In genomic region chr11:71230684-71231480, GRCm38 (mm10) we compare ENCODE assay signal across 15 mouse cellular contexts. TPM values are rescaled to one million over a fixed set of nuclear protein-coding genes. Genes with fewer than 3 reads are reported as not detected.
DNase-seq lines count a peak whose midpoint lies in the region; ATAC-seq and TF ChIP-seq lines count a peak whose summit lies in the region.
"Had no signal": no experiment of that assay in that cellular context is flagged by ENCODE, and none has a peak within 500 bp of the region (broad histone marks: within the 10 kb centered on the region; RNA-seq: fewer than 3 reads in every experiment).

Nlrp1b (minus strand) TSS chr11:71230733.

- H3K9ac ChIP-seq in heart, embryonic 11.5 days (ENCODE audit: low read depth, low read length) = no peak within 1 kb of the TSS
- H3K9ac ChIP-seq in lung, postnatal 0 days (replicated peaks; ENCODE audit: low read depth) = no peak within 1 kb of the TSS
- H3K9ac ChIP-seq: forebrain, postnatal 0 days; heart, embryonic 15.5 days; liver, embryonic 15.5 days had no signal

- intact Hi-C loops in heart, postnatal 10 days (cut with DNase I) = no loop called here
- intact Hi-C loops in gastrocnemius, postnatal 14 days (cut with DNase I; ENCODE audit: low total_unique reads) = no loop called here

- 60% methylated on average over 2 of the region's 2 CpGs for WGBS in heart, embryonic 11.5 days (ENCODE audit: insufficient replicate concordance)
- 71% methylated on average over 2 of the region's 2 CpGs for WGBS in lung, postnatal 0 days

- no peak within 1 kb of the TSS for H3K4me2 ChIP-seq in heart, embryonic 11.5 days
- H3K4me2 ChIP-seq in lung, postnatal 0 days (replicated peaks; ENCODE audit: low read depth, low read length) = no peak within 1 kb of the TSS
- H3K4me2 ChIP-seq: heart, embryonic 15.5 days; liver, embryonic 15.5 days had no signal

- H3K9me3 ChIP-seq in heart, embryonic 11.5 days (replicated peaks; ENCODE audit: control insufficient read depth, low read length) = no peaks in the 10 kb centered on the region
- no peaks in the 10 kb centered on the region for H3K9me3 ChIP-seq in lung, postnatal 0 days (ENCODE audit: low read length)
- H3K9me3 ChIP-seq: heart, embryonic 15.5 days; liver, embryonic 15.5 days had no signal

- no peaks in the 10 kb centered on the region for H3K4me1 ChIP-seq in heart, embryonic 11.5 days (ENCODE audit: control insufficient read depth, insufficient read depth, low read length)
- H3K4me1 ChIP-seq in lung, postnatal 0 days (ENCODE audit: insufficient read depth, low read depth, low read length) = no peaks in the 10 kb centered on the region
- H3K4me1 ChIP-seq: heart, embryonic 15.5 days; liver, embryonic 15.5 days had no signal

- no peak within 1 kb of the TSS for H3K27ac ChIP-seq in heart, embryonic 11.5 days (ENCODE audit: low read depth, low read length)
- no peak within 1 kb of the TSS for H3K27ac ChIP-seq in lung, postnatal 0 days (ENCODE audit: low read length)
- H3K27ac ChIP-seq: heart, embryonic 15.5 days; liver, embryonic 15.5 days had no signal

- no peak for ATAC-seq in heart, embryonic 11.5 days (replicated peaks; ENCODE audit: insufficient number of reproducible peaks, low FRiP score, low TSS enrichment)
- ATAC-seq in lung, postnatal 0 days = peak; percentile 38; the same call in 1 of the 2 replicates
- ATAC-seq: forebrain, postnatal 0 days had no signal

- H3K4me3 ChIP-seq in heart, embryonic 11.5 days (ENCODE audit: low read depth, low read length) = no peak within 1 kb of the TSS
- H3K4me3 ChIP-seq in lung, postnatal 0 days (ENCODE audit: low read depth, low read length) = no peak within 1 kb of the TSS
- H3K4me3 ChIP-seq: heart, embryonic 15.5 days; liver, embryonic 15.5 days had no signal

- H3K36me3 ChIP-seq in heart, embryonic 11.5 days (ENCODE audit: control insufficient read depth, insufficient read depth, low read length) = no peaks in the 10 kb centered on the region
- H3K36me3 ChIP-seq in lung, postnatal 0 days (ENCODE audit: insufficient read depth, low read length) = no peaks in the 10 kb centered on the region
- no peaks in the 10 kb centered on the region for H3K36me3 ChIP-seq in splenic B cell, adult 2 months (ENCODE audit: control insufficient read depth, insufficient read depth, low read length, poor library complexity, severe bottlenecking)
- H3K36me3 ChIP-seq: heart, embryonic 15.5 days; liver, embryonic 15.5 days had no signal

- TF ChIP-seq CTCF in lung, postnatal 0 days (IDR thresholded peaks at IDR 0.05) = no peak

- TF ChIP-seq EP300 in lung, postnatal 0 days (IDR thresholded peaks at IDR 0.05) = no peak

- no peaks in the 10 kb centered on the region for H3K27me3 ChIP-seq in heart, embryonic 11.5 days (ENCODE audit: control insufficient read depth, insufficient read depth, low read length)
- H3K27me3 ChIP-seq in lung, postnatal 0 days (replicated peaks; ENCODE audit: insufficient read depth, low read length) = no peaks in the 10 kb centered on the region
- no peaks in the 10 kb centered on the region for H3K27me3 ChIP-seq in splenic B cell, adult 2 months (ENCODE audit: control insufficient read depth, insufficient read depth, low read length, poor library complexity, severe bottlenecking)
- H3K27me3 ChIP-seq: heart, embryonic 15.5 days; liver, embryonic 15.5 days had no signal

- DNase-seq in heart, postnatal 10 days = peak; percentile 4 to 11
- peak; percentile 35 to 42 for DNase-seq in spleen, postnatal 36 days (ENCODE audit: low spot score in 2 of 2)
- DNase-seq in spleen, adult 12 weeks (ENCODE audit: low spot score) = no peak
- DNase-seq in lung, postnatal 0 days (ENCODE audit: low spot score) = peak; percentile 47
- DNase-seq in splenic B cell, adult 2 months (ENCODE audit: low read depth, low spot score) = peak; percentile 29
- DNase-seq in cerebellum, adult 11 months = no peak
- no peak for DNase-seq in gastrocnemius, postnatal 14 days
- DNase-seq: forebrain, postnatal 0 days; right cerebral cortex, postnatal 25 days; thymus, postnatal 4 days had no signal

RNA-seq across cellular contexts. Expression of gene Nlrp1b, which starts in this region (rescaled TPM):
- under 1 TPM; 0.10 TPM for total RNA-seq in heart, postnatal 10 days (2021)
- polyA plus RNA-seq in heart, embryonic 11.5 days (2014; fragmentation: Nextera tagmentation; extraction: Ambion mirVana) = not detected in 2 replicates
- 0.08 and 0.14 TPM in 2 replicates for polyA plus RNA-seq in lung, postnatal 0 days (2015; fragmentation: Nextera tagmentation; extraction: Ambion mirVana)
- under 1 TPM; 0.08 to 0.11 TPM for total RNA-seq in gastrocnemius, postnatal 14 days (2021)
- total RNA-seq: ES-E14 had no signal
- polyA plus RNA-seq: heart, embryonic 15.5 days; neural tube, embryonic 11.5 days had no signal

Comparison
In these comparisons a context has a peak if more than half of its experiments do, and no peak if none do; other contexts are left out.
1. DNase-seq: peak in spleen, postnatal 36 days (2 of 2) and splenic B cell, adult 2 months (single experiment); none in spleen, adult 12 weeks (single experiment), cerebellum, adult 11 months (single experiment) and gastrocnemius, postnatal 14 days (single experiment).
2. Peak in DNase-seq in heart, postnatal 10 days; RNA of the gene not detected or under 1 TPM.
3. Peak in DNase-seq and ATAC-seq in lung, postnatal 0 days; RNA of the gene not detected or under 1 TPM.